Mouse (Mus musculus): ENCODE results near the gene Nt5c2. TPM values are rescaled to one million over a fixed set of nuclear protein-coding genes. Genes with fewer than 3 reads are reported as not detected.
"Not testable (repeated sequence)": the region's sequence is repeated elsewhere in the genome, so short reads cannot be mapped to it uniquely, and the experiment has no call there.

The Nt5c2 gene
- polyA plus RNA-seq, 1 experiment, result 17.5 TPM

- H3K4me3 ChIP-seq (replicated peaks; ENCODE audit: extremely low read depth, low read depth, low read length), result no peak overlapping the region
- no peaks in the 10 kb centered on the region for H3K4me1 ChIP-seq (ENCODE audit: control insufficient read depth, insufficient read depth, low read length)
- 66% methylated on average over 7 of the region's 7 CpGs for WGBS
- TF ChIP-seq POLR2A (IDR thresholded peaks at IDR 0.05; ENCODE audit: borderline replicate concordance, extremely low read depth, low read depth, low read length), result no peak
- TF ChIP-seq CTCF (IDR thresholded peaks at IDR 0.05; ENCODE audit: insufficient read depth, low read length), result no peak
- no peak for DNase-seq
These were observed 5.5 kb downstream of the Nt5c2 start for GRCm38 (mm10) chr19:47009420-47009819.

- 2% methylated on average over 4 of the region's 4 CpGs for WGBS
- Histone ChIP-seq H3K4me3 (replicated peaks; ENCODE audit: extremely low read depth, low read depth, low read length) (no peak overlapping the region), H3K4me1 (ENCODE audit: control insufficient read depth, insufficient read depth, low read length) (no peaks in the 10 kb centered on the region)
- TF ChIP-seq POLR2A (IDR thresholded peaks at IDR 0.05; ENCODE audit: borderline replicate concordance, extremely low read depth, low read depth, low read length) (no peak), CTCF (IDR thresholded peaks at IDR 0.05; ENCODE audit: insufficient read depth, low read length) (no peak)
- peak; percentile 33 for DNase-seq
These were observed 8.6 kb downstream of the Nt5c2 start for GRCm38 (mm10) chr19:47006321-47006720.

GRCm38 (mm10) chr19:47005873-47006272 lies 9.1 kb downstream of the Nt5c2 start:
- Histone ChIP-seq H3K4me1 (ENCODE audit: control insufficient read depth, insufficient read depth, low read length) (no peaks in the 10 kb centered on the region), H3K4me3 (replicated peaks; ENCODE audit: extremely low read depth, low read depth, low read length) (no peak overlapping the region)
- no peak for TF ChIP-seq CTCF (IDR thresholded peaks at IDR 0.05; ENCODE audit: insufficient read depth, low read length)
- TF ChIP-seq POLR2A (IDR thresholded peaks at IDR 0.05; ENCODE audit: borderline replicate concordance, extremely low read depth, low read depth, low read length), result no peak
- DNase-seq, result no peak
- 57% methylated on average over 5 of the region's 5 CpGs for WGBS

GRCm38 (mm10) chr19:47003742-47004511 lies 11.0 kb downstream of the Nt5c2 start:
- no peak overlapping the region for H3K4me3 ChIP-seq (replicated peaks; ENCODE audit: extremely low read depth, low read depth, low read length)
- TF ChIP-seq POLR2A (IDR thresholded peaks at IDR 0.05; ENCODE audit: borderline replicate concordance, extremely low read depth, low read depth, low read length) (no peak), CTCF (IDR thresholded peaks at IDR 0.05; ENCODE audit: insufficient read depth, low read length) (no peak)
- 66% methylated on average over 6 of the region's 6 CpGs for WGBS
- DNase-seq, result no peak
- H3K4me1 ChIP-seq (ENCODE audit: control insufficient read depth, insufficient read depth, low read length), result no peaks in the 10 kb centered on the region

- DNase-seq; H3K4me1 ChIP-seq (ENCODE audit: control insufficient read depth, insufficient read depth, low read length); H3K4me3 ChIP-seq (replicated peaks; ENCODE audit: extremely low read depth, low read depth, low read length): not testable (repeated sequence)
- 55% methylated on average over 3 of the region's 3 CpGs for WGBS
These were observed 14.6 kb downstream of the Nt5c2 start for GRCm38 (mm10) chr19:47000357-47000756.

- 69% methylated on average over 6 of the region's 6 CpGs for WGBS
- DNase-seq, result no peak
- H3K4me1 ChIP-seq (ENCODE audit: control insufficient read depth, insufficient read depth, low read length), result no peaks in the 10 kb centered on the region
- TF ChIP-seq POLR2A (IDR thresholded peaks at IDR 0.05; ENCODE audit: borderline replicate concordance, extremely low read depth, low read depth, low read length), result no peak
- TF ChIP-seq CTCF (IDR thresholded peaks at IDR 0.05; ENCODE audit: insufficient read depth, low read length), result no peak
- no peak overlapping the region for H3K4me3 ChIP-seq (replicated peaks; ENCODE audit: extremely low read depth, low read depth, low read length)
These were observed 15.2 kb downstream of the Nt5c2 start for GRCm38 (mm10) chr19:46999753-47000152.

GRCm38 (mm10) chr19:46998953-46999352 lies 16.0 kb downstream of the Nt5c2 start:
- Histone ChIP-seq H3K4me1 (ENCODE audit: control insufficient read depth, insufficient read depth, low read length) (no peaks in the 10 kb centered on the region), H3K4me3 (replicated peaks; ENCODE audit: extremely low read depth, low read depth, low read length) (no peak overlapping the region)
- WGBS, result 76% methylated on average over 4 of the region's 4 CpGs
- TF ChIP-seq CTCF (IDR thresholded peaks at IDR 0.05; ENCODE audit: insufficient read depth, low read length) (no peak), POLR2A (IDR thresholded peaks at IDR 0.05; ENCODE audit: borderline replicate concordance, extremely low read depth, low read depth, low read length) (no peak)
- DNase-seq, result no peak

- Histone ChIP-seq H3K4me1 (ENCODE audit: control insufficient read depth, insufficient read depth, low read length) (no peaks in the 10 kb centered on the region), H3K4me3 (replicated peaks; ENCODE audit: extremely low read depth, low read depth, low read length) (no peak overlapping the region)
- TF ChIP-seq CTCF (IDR thresholded peaks at IDR 0.05; ENCODE audit: insufficient read depth, low read length) (no peak), POLR2A (IDR thresholded peaks at IDR 0.05; ENCODE audit: borderline replicate concordance, extremely low read depth, low read depth, low read length) (no peak)
- no peak for DNase-seq
- WGBS, result 71% methylated on average over 8 of the region's 8 CpGs
These were observed 16.6 kb downstream of the Nt5c2 start for GRCm38 (mm10) chr19:46998168-46998870.

- TF ChIP-seq POLR2A (IDR thresholded peaks at IDR 0.05; ENCODE audit: borderline replicate concordance, extremely low read depth, low read depth, low read length) (no peak), CTCF (IDR thresholded peaks at IDR 0.05; ENCODE audit: insufficient read depth, low read length) (no peak)
- DNase-seq, result no peak
- Histone ChIP-seq H3K4me1 (ENCODE audit: control insufficient read depth, insufficient read depth, low read length) (no peaks in the 10 kb centered on the region), H3K4me3 (replicated peaks; ENCODE audit: extremely low read depth, low read depth, low read length) (no peak overlapping the region)
- WGBS, result 75% methylated on average over 9 of the region's 9 CpGs
These were observed 18.9 kb downstream of the Nt5c2 start for GRCm38 (mm10) chr19:46996095-46996494.

- H3K4me1 ChIP-seq (ENCODE audit: control insufficient read depth, insufficient read depth, low read length); H3K4me3 ChIP-seq (replicated peaks; ENCODE audit: extremely low read depth, low read depth, low read length); DNase-seq: not testable (repeated sequence)
- 71% methylated on average over 4 of the region's 4 CpGs for WGBS
These were observed 22.6 kb downstream of the Nt5c2 start for GRCm38 (mm10) chr19:46992329-46992728.

All from lung, adult 2 months (tissue).